Mouse (Mus musculus): ENCODE measurements around the gene Polr3e. TPM values are rescaled to one million over a fixed set of nuclear protein-coding genes. Genes with fewer than 3 reads are reported as not detected.
"Not testable (repeated sequence)": the region's sequence is repeated elsewhere in the genome, so short reads cannot be mapped to it uniquely, and the experiment has no call there.

Polr3e gene
- total and polyA plus RNA-seq, 2 experiments: 4.7 to 8.7 TPM

- Histone ChIP-seq H3K9ac (ENCODE audit: low read depth, low read length) (no peak overlapping the region), H3K79me2 (ENCODE audit: control insufficient read depth, insufficient read depth, low read length) (no peaks in the 10 kb centered on the region), H3K4me3 (ENCODE audit: insufficient read depth, low read depth, low read length) (no peak overlapping the region), H3K36me3 (ENCODE audit: control insufficient read depth, insufficient read depth, low read length) (peaks cover 10% of the 10 kb centered on the region; the same call in 1 of the 2 replicates), H3K4me1 (ENCODE audit: control insufficient read depth, insufficient read depth, low read length) (no peaks in the 10 kb centered on the region), H3K27me3 (ENCODE audit: control insufficient read depth, insufficient read depth, low read length) (no peaks in the 10 kb centered on the region), H3K27ac (replicated peaks; ENCODE audit: insufficient read depth, low read depth, low read length) (no peak overlapping the region)
- TF ChIP-seq CTCF (IDR thresholded peaks at IDR 0.05; ENCODE audit: low read depth, low read length): no peak
- no peak for TF ChIP-seq POLR2A (IDR thresholded peaks at IDR 0.05; ENCODE audit: extremely low read depth, insufficient read depth, low read length)
- WGBS: 80% methylated on average over 9 of the region's 9 CpGs
- DNase-seq (ENCODE audit: extremely low read depth, low read depth, low spot score): no peak
Observed at GRCm38 (mm10) chr7:120897711-120898335, 19.7 kb upstream of the Polr3e start.

GRCm38 (mm10) chr7:120900191-120900590 lies 17.4 kb upstream of the Polr3e start:
- TF ChIP-seq CTCF (IDR thresholded peaks at IDR 0.05; ENCODE audit: low read depth, low read length) (no peak), POLR2A (IDR thresholded peaks at IDR 0.05; ENCODE audit: extremely low read depth, insufficient read depth, low read length) (no peak)
- peaks cover 12% of the 10 kb centered on the region; the same call in 1 of the 2 replicates for H3K36me3 ChIP-seq (ENCODE audit: control insufficient read depth, insufficient read depth, low read length)
- DNase-seq (ENCODE audit: extremely low read depth, low read depth, low spot score): no peak
- no peaks in the 10 kb centered on the region for H3K27me3 ChIP-seq (ENCODE audit: control insufficient read depth, insufficient read depth, low read length)
- WGBS: 89% methylated on average over 4 of the region's 4 CpGs
- H3K79me2 ChIP-seq (ENCODE audit: control insufficient read depth, insufficient read depth, low read length): no peaks in the 10 kb centered on the region
- H3K9ac ChIP-seq (ENCODE audit: low read depth, low read length): no peak overlapping the region
- no peak overlapping the region for H3K27ac ChIP-seq (replicated peaks; ENCODE audit: insufficient read depth, low read depth, low read length)
- H3K4me3 ChIP-seq (ENCODE audit: insufficient read depth, low read depth, low read length): no peak overlapping the region
- no peaks in the 10 kb centered on the region for H3K4me1 ChIP-seq (ENCODE audit: control insufficient read depth, insufficient read depth, low read length)

DNA sequence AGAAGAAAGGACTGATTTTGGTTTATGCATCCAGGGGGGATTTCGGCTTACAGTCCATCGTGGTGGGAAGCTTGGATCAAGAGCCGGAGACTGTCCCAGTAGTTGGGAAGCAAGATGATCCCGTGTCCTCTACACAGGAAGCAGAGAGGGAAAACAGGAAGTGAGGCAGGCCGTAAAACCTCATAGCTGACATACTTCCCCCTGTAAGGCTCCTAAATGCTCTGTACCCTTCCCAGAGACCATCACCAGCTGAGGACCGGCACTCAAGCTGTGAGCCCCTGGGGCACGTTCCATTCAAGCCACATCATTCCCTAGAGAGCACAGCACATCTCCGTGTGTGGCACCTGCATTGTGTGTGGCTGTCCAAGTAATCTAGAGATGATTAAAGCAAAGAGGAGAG lies 15.8 kb upstream of the Polr3e start:
- Histone ChIP-seq H3K4me3 (ENCODE audit: insufficient read depth, low read depth, low read length) (no peak overlapping the region), H3K27me3 (ENCODE audit: control insufficient read depth, insufficient read depth, low read length) (no peaks in the 10 kb centered on the region), H3K27ac (replicated peaks; ENCODE audit: insufficient read depth, low read depth, low read length) (no peak overlapping the region), H3K36me3 (ENCODE audit: control insufficient read depth, insufficient read depth, low read length) (peaks cover 8% of the 10 kb centered on the region; the same call in 1 of the 2 replicates), H3K9ac (ENCODE audit: low read depth, low read length) (no peak overlapping the region), H3K4me1 (ENCODE audit: control insufficient read depth, insufficient read depth, low read length) (no peaks in the 10 kb centered on the region), H3K79me2 (ENCODE audit: control insufficient read depth, insufficient read depth, low read length) (no peaks in the 10 kb centered on the region)
- TF ChIP-seq POLR2A (IDR thresholded peaks at IDR 0.05; ENCODE audit: extremely low read depth, insufficient read depth, low read length): no peak
- no peak for TF ChIP-seq CTCF (IDR thresholded peaks at IDR 0.05; ENCODE audit: low read depth, low read length)
- 74% methylated on average over 8 of the region's 8 CpGs for WGBS
- DNase-seq (ENCODE audit: extremely low read depth, low read depth, low spot score): no peak

DNA sequence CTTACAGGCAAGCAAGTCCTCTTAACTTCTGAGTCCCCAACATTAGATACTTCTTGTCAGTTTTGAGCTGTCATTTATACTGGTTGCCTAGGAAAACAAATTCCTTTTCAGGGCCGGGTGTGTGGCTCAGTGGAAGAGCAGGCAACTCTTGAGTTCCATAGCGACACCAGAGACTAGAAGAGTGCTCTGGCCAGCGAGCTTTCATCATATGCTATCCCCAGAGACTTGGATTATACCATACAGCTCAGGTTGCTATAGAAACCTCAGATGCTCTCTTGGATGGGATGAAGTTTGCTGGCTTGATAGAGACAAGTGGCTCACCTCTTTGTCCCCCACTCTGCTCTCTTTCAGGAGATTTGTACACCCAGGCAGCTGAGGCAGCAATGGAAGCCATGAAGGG lies 14.6 kb upstream of the Polr3e start:
- no peak overlapping the region for H3K9ac ChIP-seq (ENCODE audit: low read depth, low read length)
- H3K4me3 ChIP-seq (ENCODE audit: insufficient read depth, low read depth, low read length): no peak overlapping the region
- no peaks in the 10 kb centered on the region for H3K27me3 ChIP-seq (ENCODE audit: control insufficient read depth, insufficient read depth, low read length)
- H3K36me3 ChIP-seq (ENCODE audit: control insufficient read depth, insufficient read depth, low read length): peaks cover 5% of the 10 kb centered on the region; the same call in 1 of the 2 replicates
- no peak for TF ChIP-seq CTCF (IDR thresholded peaks at IDR 0.05; ENCODE audit: low read depth, low read length)
- no peak for TF ChIP-seq POLR2A (IDR thresholded peaks at IDR 0.05; ENCODE audit: extremely low read depth, insufficient read depth, low read length)
- no peak for DNase-seq (ENCODE audit: extremely low read depth, low read depth, low spot score)
- H3K27ac ChIP-seq (replicated peaks; ENCODE audit: insufficient read depth, low read depth, low read length): no peak overlapping the region
- 82% methylated on average over 3 of the region's 3 CpGs for WGBS
- no peaks in the 10 kb centered on the region for H3K79me2 ChIP-seq (ENCODE audit: control insufficient read depth, insufficient read depth, low read length)
- no peaks in the 10 kb centered on the region for H3K4me1 ChIP-seq (ENCODE audit: control insufficient read depth, insufficient read depth, low read length)

- not testable (repeated sequence) for DNase-seq (ENCODE audit: extremely low read depth, low read depth, low spot score); H3K4me3 ChIP-seq (ENCODE audit: insufficient read depth, low read depth, low read length); H3K9ac ChIP-seq (ENCODE audit: low read depth, low read length); H3K27me3 ChIP-seq (ENCODE audit: control insufficient read depth, insufficient read depth, low read length); H3K4me1 ChIP-seq (ENCODE audit: control insufficient read depth, insufficient read depth, low read length); H3K27ac ChIP-seq (replicated peaks; ENCODE audit: insufficient read depth, low read depth, low read length); H3K79me2 ChIP-seq (ENCODE audit: control insufficient read depth, insufficient read depth, low read length); H3K36me3 ChIP-seq (ENCODE audit: control insufficient read depth, insufficient read depth, low read length)
- 77% methylated on average over 3 of the region's 3 CpGs for WGBS
Observed at GRCm38 (mm10) chr7:120910172-120910571, 7.4 kb upstream of the Polr3e start.

- H3K27ac ChIP-seq (replicated peaks; ENCODE audit: insufficient read depth, low read depth, low read length); H3K4me1 ChIP-seq (ENCODE audit: control insufficient read depth, insufficient read depth, low read length); H3K36me3 ChIP-seq (ENCODE audit: control insufficient read depth, insufficient read depth, low read length); H3K4me3 ChIP-seq (ENCODE audit: insufficient read depth, low read depth, low read length); H3K9ac ChIP-seq (ENCODE audit: low read depth, low read length); H3K27me3 ChIP-seq (ENCODE audit: control insufficient read depth, insufficient read depth, low read length); H3K79me2 ChIP-seq (ENCODE audit: control insufficient read depth, insufficient read depth, low read length); DNase-seq (ENCODE audit: extremely low read depth, low read depth, low spot score): not testable (repeated sequence)
- WGBS: 84% methylated on average over 6 of the region's 6 CpGs
Observed at GRCm38 (mm10) chr7:120911268-120911667, 6.3 kb upstream of the Polr3e start.
